Mouse (Mus musculus) layer of hippocampus, adult 2 months (tissue): ENCODE data around the gene Ryr2. TPM values are rescaled to one million over a fixed set of nuclear protein-coding genes. Genes with fewer than 3 reads are reported as not detected.
"Not testable (repeated sequence)": the region's sequence is repeated elsewhere in the genome, so short reads cannot be mapped to it uniquely, and the experiment has no call there.

Source experiments
- DNase-seq, 2 experiments: peaks; one replicate each; pipeline ENCODE4 v3.0.0; 2022; ENCODE audit warnings: low spot score in 2 of 2
- H3K27ac ChIP-seq: fragments of 200-600 bp; 2 replicates; pipeline ENCODE4 v1.8.1; 2022
- H3K4me3 ChIP-seq: fragments of 200-600 bp; 2 replicates; pipeline ENCODE4 v1.8.1; 2022; ENCODE audit warnings: mild to moderate bottlenecking
- CTCF ChIP-seq: fragments of 200-600 bp; conservative IDR thresholded peaks from 2 replicates; pipeline ENCODE4 v1.8.1; 2022; ENCODE audit warnings: antibody characterized with exemption, mild to moderate bottlenecking, moderate library complexity
- total RNA-seq, 2 experiments: library from RNA; stranded (reverse); gene quantifications; 2 replicates each; pipeline ENCODE4 v1.2.3; 2021

The Ryr2 gene
- total RNA-seq, 2 experiments from 2014 or later: 251 to 264 TPM

- Histone ChIP-seq H3K4me3 (no peak overlapping the region), H3K27ac (no peak overlapping the region)
- no peak for TF ChIP-seq CTCF
- no peak for DNase-seq
Observed at GRCm38 (mm10) chr13:11662815-11663214, 443.9 kb downstream of the Ryr2 start.

- no peak for TF ChIP-seq CTCF
- no peak for DNase-seq
- Histone ChIP-seq H3K4me3 (no peak overlapping the region), H3K27ac (0 out of 2 replicates have a peak overlapping the region, but pooled peaks have one; percentile 36)
Observed at GRCm38 (mm10) chr13:11644846-11645245, 461.9 kb downstream of the Ryr2 start.

GRCm38 (mm10) chr13:11636383-11636782, 470.4 kb downstream of the Ryr2 start:
- Histone ChIP-seq H3K27ac (peak overlapping the region; percentile 11; the same call in 1 of the 2 replicates), H3K4me3 (no peak overlapping the region)
- DNase-seq: peak in 1 of 2 experiments; percentile 54
- no peak for TF ChIP-seq CTCF

GRCm38 (mm10) chr13:11624513-11624912, 482.2 kb downstream of the Ryr2 start:
- TF ChIP-seq CTCF: no peak
- H3K27ac ChIP-seq: no peak overlapping the region
- DNase-seq: no peak
- H3K4me3 ChIP-seq: no peak overlapping the region

GRCm38 (mm10) chr13:11595431-11595830, 511.3 kb downstream of the Ryr2 start:
- TF ChIP-seq CTCF: no peak
- H3K4me3 ChIP-seq: no peak overlapping the region
- H3K27ac ChIP-seq: no peak overlapping the region
- no peak for DNase-seq

DNA sequence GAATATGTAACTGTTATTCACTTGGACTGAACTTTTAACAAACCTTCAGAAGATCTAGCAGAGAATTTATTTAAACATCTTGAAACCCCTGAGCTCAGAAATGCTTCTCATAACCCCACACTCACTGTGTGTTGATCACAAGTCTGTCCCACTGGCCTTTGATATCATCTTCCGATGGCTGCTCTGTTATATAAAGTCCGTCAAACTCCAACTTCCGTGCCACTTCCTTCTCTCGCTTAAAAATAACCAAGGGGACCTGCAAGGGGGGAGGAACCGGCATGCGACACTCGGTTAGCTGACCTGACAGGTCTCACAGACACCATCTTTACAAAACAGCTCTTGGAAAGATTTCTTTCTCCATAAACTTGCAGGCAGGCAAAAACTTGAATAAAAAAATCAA, 521.5 kb downstream of the Ryr2 start:
- no peak overlapping the region for H3K4me3 ChIP-seq
- H3K27ac ChIP-seq: no peak overlapping the region
- DNase-seq: no peak
- TF ChIP-seq CTCF: no peak

- Histone ChIP-seq H3K27ac (no peak overlapping the region), H3K4me3 (no peak overlapping the region)
- no peak for TF ChIP-seq CTCF
- DNase-seq: no peak
Observed at GRCm38 (mm10) chr13:11572552-11572951, 534.2 kb downstream of the Ryr2 start.

DNA sequence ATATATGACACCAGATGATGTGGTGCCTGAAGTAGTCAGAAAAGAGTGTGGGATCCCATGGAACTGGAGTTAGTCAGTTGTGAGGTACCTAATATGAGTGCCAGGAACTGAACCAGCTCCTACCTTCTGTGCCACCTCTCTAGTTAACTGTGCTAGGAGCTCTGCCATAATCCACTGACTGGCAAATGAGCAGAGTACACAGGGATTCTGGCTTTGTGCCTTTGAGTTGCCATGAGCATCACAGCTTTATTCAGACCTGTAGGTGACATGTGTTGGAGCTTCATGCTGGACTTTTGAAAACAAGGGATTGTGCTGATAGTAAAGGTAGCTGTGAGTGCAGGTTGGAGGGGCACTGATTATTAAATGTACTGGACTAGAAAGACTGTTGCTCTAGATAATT, 539.4 kb downstream of the Ryr2 start:
- H3K4me3 ChIP-seq: no peak overlapping the region
- no peak for TF ChIP-seq CTCF
- no peak for DNase-seq

DNA sequence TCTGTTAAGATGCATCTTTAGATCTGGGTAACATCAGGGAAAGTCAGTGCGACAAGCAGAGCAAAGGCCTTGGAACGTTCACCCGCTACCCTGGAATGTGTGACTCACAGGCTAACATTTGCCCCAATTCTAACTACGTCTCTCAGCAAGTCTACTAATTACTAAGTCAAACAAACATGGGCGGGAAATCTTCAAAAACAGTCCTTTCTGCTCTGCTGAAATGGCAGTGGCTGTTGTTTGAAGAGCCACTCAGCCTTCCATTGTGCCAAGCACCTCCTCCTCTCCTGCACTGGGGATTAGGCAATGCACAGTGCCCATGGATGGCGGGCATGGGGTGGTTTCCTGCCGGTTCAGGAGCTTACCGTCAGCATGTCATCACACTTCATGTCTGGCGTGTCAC, 540.3 kb downstream of the Ryr2 start:
- Histone ChIP-seq H3K27ac (no peak overlapping the region), H3K4me3 (no peak overlapping the region)
- no peak for DNase-seq
- TF ChIP-seq CTCF: no peak

More for the DNA sequence above, 539.4 kb downstream of the Ryr2 start:
- H3K27ac ChIP-seq: no peak overlapping the region

DNA sequence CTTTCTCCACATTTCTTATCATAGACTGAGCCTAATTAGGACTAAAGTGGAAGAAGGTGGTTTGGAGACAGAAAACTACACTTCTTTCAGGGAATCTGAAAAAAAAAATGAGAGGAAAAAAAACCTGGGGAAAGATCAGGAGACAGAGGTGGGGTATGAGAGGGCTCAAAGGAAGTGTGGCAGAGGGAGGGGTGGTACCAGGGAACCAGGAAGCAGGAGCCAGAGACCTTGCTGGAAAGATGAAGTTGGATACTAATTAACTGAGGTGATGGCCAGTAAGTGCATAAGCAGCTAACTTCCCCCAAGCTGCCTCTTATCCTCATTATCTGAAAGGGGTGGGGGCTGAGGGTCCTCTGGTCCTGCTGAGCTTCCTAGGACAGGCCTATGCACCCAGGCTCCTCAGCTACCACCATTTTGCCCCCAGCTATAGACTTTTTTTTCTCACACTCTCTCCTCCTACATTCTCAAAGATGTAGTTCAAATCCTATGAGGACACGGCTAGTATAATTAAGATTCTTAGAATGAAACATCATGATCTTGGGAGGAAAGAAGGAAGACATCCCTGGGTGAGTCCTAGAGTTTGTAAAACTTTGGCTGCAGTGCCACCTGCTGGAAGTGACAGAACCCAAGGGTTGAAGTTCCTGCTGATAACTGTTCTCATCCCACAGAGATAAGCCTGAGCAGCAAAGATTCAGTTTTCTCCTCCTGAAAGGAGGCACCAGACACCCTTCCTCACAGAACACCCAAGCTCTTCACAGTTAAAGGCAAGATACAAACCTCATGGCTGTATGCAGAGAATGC, 543.3 kb downstream of the Ryr2 start:
- peak; percentile 86 for TF ChIP-seq CTCF
- 0 out of 2 replicates have a peak overlapping the region, but pooled peaks have one; percentile 10 for H3K27ac ChIP-seq
- no peak overlapping the region for H3K4me3 ChIP-seq
- peak; percentile 70 to 74 for DNase-seq

GRCm38 (mm10) chr13:11549644-11550043, 557.1 kb downstream of the Ryr2 start:
- DNase-seq: no peak
- TF ChIP-seq CTCF: no peak
- H3K4me3 ChIP-seq: no peak overlapping the region
- H3K27ac ChIP-seq: no peak overlapping the region

DNA sequence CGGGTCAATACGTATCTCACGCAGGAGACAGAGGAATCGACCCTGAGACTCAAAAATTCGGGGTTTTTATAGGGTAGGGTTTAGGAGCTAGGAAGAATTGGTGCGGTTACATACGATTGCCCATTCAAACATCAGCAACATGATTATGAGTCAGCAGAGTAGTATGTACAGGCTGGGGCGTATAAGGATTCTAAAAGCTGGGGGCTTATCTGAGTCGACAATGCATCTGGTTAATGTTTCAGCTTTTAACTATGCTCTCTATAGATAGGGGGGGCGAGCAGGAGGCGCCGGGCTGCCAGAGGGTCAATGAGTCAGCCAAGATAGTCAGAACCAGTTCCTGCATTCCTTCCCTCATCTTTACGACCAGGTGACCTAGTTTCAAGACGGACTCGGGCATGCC, 557.6 kb downstream of the Ryr2 start:
- not testable (repeated sequence) for H3K4me3 ChIP-seq, H3K27ac ChIP-seq, DNase-seq

DNA sequence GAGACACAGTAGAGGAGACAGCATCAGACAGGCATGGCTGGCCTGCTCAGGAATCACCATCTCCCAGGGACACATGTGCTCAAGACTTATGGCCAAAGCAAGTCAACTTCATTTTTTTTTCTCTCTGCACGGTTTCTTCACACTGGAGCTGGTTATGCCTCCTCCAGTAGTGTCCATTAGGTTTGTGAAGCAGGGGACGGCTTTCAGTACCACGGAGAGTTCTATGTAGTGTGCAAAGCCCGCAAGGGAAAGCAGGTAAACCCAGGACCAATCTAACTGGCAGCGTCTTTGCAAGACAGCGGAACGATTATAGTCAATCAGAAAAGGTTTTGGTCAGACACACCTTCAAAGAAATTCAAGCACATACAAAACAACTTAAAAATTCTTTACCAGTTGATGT, 560.9 kb downstream of the Ryr2 start:
- TF ChIP-seq CTCF: no peak
- no peak overlapping the region for H3K4me3 ChIP-seq
- no peak for DNase-seq
- no peak overlapping the region for H3K27ac ChIP-seq

- no peak overlapping the region for H3K27ac ChIP-seq
- DNase-seq: no peak
Observed at GRCm38 (mm10) chr13:11542546-11542945, 564.2 kb downstream of the Ryr2 start.

DNA sequence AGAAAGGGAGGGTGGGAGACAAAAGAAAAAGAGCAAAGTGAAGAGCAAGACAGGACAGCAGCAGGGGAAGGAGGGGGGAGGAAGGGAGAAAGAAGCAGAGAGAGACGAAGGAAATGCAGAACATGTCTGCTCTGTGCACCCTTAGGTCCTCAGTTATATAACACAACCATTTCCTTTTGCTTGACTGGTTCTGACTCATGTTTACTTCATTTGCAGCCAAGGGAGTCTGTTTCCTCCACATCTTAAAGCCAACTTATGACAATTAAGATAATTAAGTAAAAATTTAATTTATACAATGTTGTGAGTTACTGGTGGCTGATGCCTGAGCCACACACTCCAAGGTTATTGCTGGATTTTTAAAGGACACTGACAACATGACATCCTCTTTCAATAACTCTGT, 569.9 kb downstream of the Ryr2 start:
- Histone ChIP-seq H3K4me3 (no peak overlapping the region), H3K27ac (no peak overlapping the region)
- DNase-seq: no peak
- no peak for TF ChIP-seq CTCF

More at GRCm38 (mm10) chr13:11542546-11542945, 564.2 kb downstream of the Ryr2 start:
- H3K4me3 ChIP-seq: no peak overlapping the region
- no peak for TF ChIP-seq CTCF
